ENCODE assay signal across 13 mouse cellular contexts in the genomic region with DNA sequence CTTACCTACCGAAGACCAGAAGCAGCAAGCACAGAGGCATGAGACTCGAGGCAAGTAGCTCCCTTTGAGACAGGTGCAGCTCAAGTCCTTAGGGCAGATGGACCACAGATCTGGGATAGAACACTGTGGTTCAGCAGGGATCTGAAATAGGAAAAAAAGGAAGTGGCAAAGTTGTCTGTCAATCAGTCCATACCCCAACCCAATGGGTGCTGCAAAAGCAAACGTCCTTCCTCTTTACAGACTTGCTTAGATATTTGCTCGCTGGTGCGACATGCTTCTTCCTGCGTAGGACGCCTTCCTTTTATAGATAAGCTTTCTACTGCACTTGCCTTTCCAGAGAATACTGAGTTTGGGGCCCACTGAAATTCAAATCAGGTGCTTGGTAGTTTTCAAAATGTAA. TPM values are rescaled to one million over a fixed set of nuclear protein-coding genes. Genes with fewer than 3 reads are reported as not detected.
DNase-seq lines count a peak whose midpoint lies in the region; ATAC-seq and TF ChIP-seq lines count a peak whose summit lies in the region.
"Had no signal": no experiment of that assay in that cellular context is flagged by ENCODE, and none has a peak within 500 bp of the region (broad histone marks: within the 10 kb centered on the region; RNA-seq: fewer than 3 reads in every experiment).

A gene (minus strand): TSS at position 303 of the 400 bp plus-strand sequence.

- no peak for TF ChIP-seq CTCF in cortical plate, adult 2 months (IDR thresholded peaks at IDR 0.05; ENCODE audit: extremely low read depth, insufficient read depth, low read length)

- no peak for DNase-seq in left cerebral cortex, adult 18-20 months (ENCODE audit: low spot score in 2 of 2)
- DNase-seq in left cerebral cortex, adult 11 months (ENCODE audit: low spot score), result no peak
- no peak for DNase-seq in layer of hippocampus, adult 8-10 months (ENCODE audit: low spot score in 2 of 2)
- no peak for DNase-seq in adrenal gland, adult (ENCODE audit: inconsistent age in 2 of 2, low spot score in 1 of 2)
- DNase-seq in thymus, postnatal 36 days, result no peak
- DNase-seq: adrenal gland, postnatal 14 days; kidney, postnatal 36 days; lung, postnatal 4 days; thymus, postnatal 25 days had no signal

- peak; percentile 86 for ATAC-seq in megakaryocyte progenitor cell, adult 5-6 weeks (replicated peaks; ENCODE audit: poor library complexity)

- H3K4me1 ChIP-seq in cortical plate, adult 2 months (ENCODE audit: control insufficient read depth, insufficient read depth, low read length), result no peaks in the 10 kb centered on the region
- H3K4me1 ChIP-seq: embryonic facial prominence, embryonic 12.5 days had no signal

- H3K27ac ChIP-seq in cortical plate, adult 2 months (ENCODE audit: insufficient read depth, low read length), result peak within 1 kb of the TSS; percentile 65; the same call in 1 of the 2 replicates
- H3K27ac ChIP-seq: embryonic facial prominence, embryonic 12.5 days had no signal

- H3K4me3 ChIP-seq in cortical plate, adult 2 months (ENCODE audit: insufficient read depth, low read length), result peak within 1 kb of the TSS; percentile 29; the same call in 1 of the 2 replicates
- H3K4me3 ChIP-seq: embryonic facial prominence, embryonic 12.5 days had no signal

- TF ChIP-seq POLR2A in cortical plate, adult 2 months (IDR thresholded peaks at IDR 0.05; ENCODE audit: extremely low read depth, insufficient read depth, low read length), result no peak

RNA-seq across cellular contexts. Expression of the gene that starts here (rescaled TPM):
- total RNA-seq in left cerebral cortex, adult 18-20 months (2021), result 10 to 100 TPM; 21.5 to 23.6 TPM
- polyA plus RNA-seq in cortical plate, adult 2 months (2012; rRNA removed), result 26.5 and 33.1 TPM in 2 replicates
- total RNA-seq in layer of hippocampus, adult 8-10 months (2022), result 100 to 1,000 TPM in 1 of 4 experiments, 10 to 100 TPM in 3; 19.7 to 118 (median 53.5) TPM
- not detected in 2 replicates for total RNA-seq in megakaryocyte progenitor cell, adult 5-6 weeks (2015)
- total RNA-seq in megakaryocyte progenitor cell, adult 5-6 weeks (2017), result 0.67 TPM in 1 of 2 replicates, not detected in the other
- total RNA-seq: ES-E14 had no signal

Comparison
In these comparisons a context has a peak if more than half of its experiments do, and no peak if none do; other contexts are left out.
1. RNA of the gene that starts here (total RNA-seq): 19.7 to 118 TPM in layer of hippocampus, adult 8-10 months and 21.5 to 23.6 TPM in left cerebral cortex, adult 18-20 months; 0.67 TPM in megakaryocyte progenitor cell, adult 5-6 weeks; every median in the first group is over 10 times any median in the second.
2. Peak in ATAC-seq in megakaryocyte progenitor cell, adult 5-6 weeks; RNA of the gene not detected or under 1 TPM.